Mouse (Mus musculus): Measurements from ENCODE around the gene Stat2. TPM values are rescaled to one million over a fixed set of nuclear protein-coding genes. Genes with fewer than 3 reads are reported as not detected.

Stat2 gene
- polyA plus RNA-seq, 1 experiment from 2014 or later = 13.0 TPM

DNA sequence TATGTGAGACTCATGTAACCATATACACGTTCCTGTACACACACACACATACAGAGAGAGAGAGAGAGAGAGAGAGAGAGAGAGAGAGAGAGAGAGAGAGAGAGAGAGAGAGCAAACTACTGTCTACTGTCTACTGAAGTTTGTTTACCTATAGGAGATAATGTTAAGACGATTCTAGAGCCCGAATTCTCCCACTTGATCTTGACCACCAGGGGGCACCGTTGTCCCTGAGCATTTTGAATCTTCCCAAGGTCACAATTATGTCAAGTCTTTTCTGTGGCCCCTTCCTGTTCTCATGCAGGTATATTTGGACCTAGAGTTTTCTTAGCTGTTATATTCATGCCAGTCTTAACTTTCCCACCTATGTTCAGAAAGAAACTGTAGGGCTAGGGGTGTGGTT is 65.2 kb downstream of the Stat2 start:
- Histone ChIP-seq H3K9me3 (ENCODE audit: control insufficient read depth, low read depth, low read length) (no peaks in the 10 kb centered on the region), H3K9ac (replicated peaks; ENCODE audit: low read depth, low read length) (no peak overlapping the region), H3K36me3 (ENCODE audit: control insufficient read depth, insufficient read depth, low read length) (no peaks in the 10 kb centered on the region), H3K4me1 (ENCODE audit: control insufficient read depth, insufficient read depth, low read length) (peaks cover 14% of the 10 kb centered on the region), H3K27me3 (ENCODE audit: control insufficient read depth, insufficient read depth, low read length) (no peaks in the 10 kb centered on the region), H3K4me2 (replicated peaks; ENCODE audit: low read depth, low read length) (no peak overlapping the region), H3K4me3 (ENCODE audit: low read depth, low read length) (no peak overlapping the region), H3K27ac (ENCODE audit: low read length) (no peak overlapping the region)
- ATAC-seq (ENCODE audit: insufficient number of reproducible peaks, insufficient read depth, low FRiP score, low read depth) = no peak
- WGBS = under 1% methylated on average over 4 of the region's 4 CpGs

- Histone ChIP-seq H3K9ac (replicated peaks; ENCODE audit: low read depth, low read length) (no peak overlapping the region), H3K4me1 (ENCODE audit: control insufficient read depth, insufficient read depth, low read length) (peaks cover 14% of the 10 kb centered on the region), H3K4me3 (ENCODE audit: low read depth, low read length) (no peak overlapping the region), H3K27me3 (ENCODE audit: control insufficient read depth, insufficient read depth, low read length) (no peaks in the 10 kb centered on the region), H3K36me3 (ENCODE audit: control insufficient read depth, insufficient read depth, low read length) (no peaks in the 10 kb centered on the region), H3K4me2 (replicated peaks; ENCODE audit: low read depth, low read length) (no peak overlapping the region), H3K27ac (ENCODE audit: low read length) (no peak overlapping the region), H3K9me3 (ENCODE audit: control insufficient read depth, low read depth, low read length) (no peaks in the 10 kb centered on the region)
- 94% methylated on average over 3 of the region's 3 CpGs for WGBS
- ATAC-seq (ENCODE audit: insufficient number of reproducible peaks, insufficient read depth, low FRiP score, low read depth) = no peak
Observed at GRCm38 (mm10) chr10:128336195-128336594, 65.8 kb downstream of the Stat2 start.

DNA sequence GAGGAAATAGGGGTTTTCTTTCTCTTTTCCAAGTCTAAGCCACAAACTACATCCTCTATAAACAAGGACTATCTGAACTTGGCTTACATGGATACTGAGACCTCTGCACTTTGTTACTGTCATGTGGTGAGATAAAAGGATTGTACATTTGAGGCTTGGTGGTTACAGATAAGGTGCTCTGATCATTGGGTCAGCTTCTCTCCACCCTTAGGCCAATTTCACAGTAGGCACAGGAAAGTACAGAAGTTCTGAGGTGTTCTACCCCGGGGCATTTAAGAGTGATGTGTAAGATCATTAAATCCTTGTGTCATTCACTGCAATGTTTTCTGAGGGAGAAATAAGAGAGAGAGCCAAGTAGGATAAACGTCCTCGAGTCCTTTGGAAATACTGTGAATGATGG is 66.2 kb downstream of the Stat2 start:
- Histone ChIP-seq H3K4me3 (ENCODE audit: low read depth, low read length) (peak overlapping the region; percentile 78; the same call in 1 of the 2 replicates), H3K27me3 (ENCODE audit: control insufficient read depth, insufficient read depth, low read length) (no peaks in the 10 kb centered on the region), H3K9ac (replicated peaks; ENCODE audit: low read depth, low read length) (no peak overlapping the region), H3K4me1 (ENCODE audit: control insufficient read depth, insufficient read depth, low read length) (peaks cover 14% of the 10 kb centered on the region), H3K36me3 (ENCODE audit: control insufficient read depth, insufficient read depth, low read length) (no peaks in the 10 kb centered on the region), H3K9me3 (ENCODE audit: control insufficient read depth, low read depth, low read length) (no peaks in the 10 kb centered on the region), H3K27ac (ENCODE audit: low read length) (peak overlapping the region; percentile 94; the same call in 1 of the 2 replicates), H3K4me2 (replicated peaks; ENCODE audit: low read depth, low read length) (peak overlapping the region; percentile 62)
- WGBS = 85% methylated on average over 3 of the region's 3 CpGs
- no peak for ATAC-seq (ENCODE audit: insufficient number of reproducible peaks, insufficient read depth, low FRiP score, low read depth)

- H3K4me1 ChIP-seq (ENCODE audit: control insufficient read depth, insufficient read depth, low read length) = peaks cover 14% of the 10 kb centered on the region
- under 1% methylated on average over 61 of the region's 61 CpGs for WGBS
- H3K4me3 ChIP-seq (ENCODE audit: low read depth, low read length) = peak within 1 kb of the TSS; percentile 78
- peak; percentile 99 for ATAC-seq (ENCODE audit: insufficient number of reproducible peaks, insufficient read depth, low FRiP score, low read depth)
- peak within 1 kb of the TSS; percentile 94 for H3K27ac ChIP-seq (ENCODE audit: low read length)
- H3K9me3 ChIP-seq (ENCODE audit: control insufficient read depth, low read depth, low read length) = no peaks in the 10 kb centered on the region
- peak within 1 kb of the TSS; percentile 80 for H3K9ac ChIP-seq (replicated peaks; ENCODE audit: low read depth, low read length)
- H3K36me3 ChIP-seq (ENCODE audit: control insufficient read depth, insufficient read depth, low read length) = no peaks in the 10 kb centered on the region
- peak within 1 kb of the TSS; percentile 62 for H3K4me2 ChIP-seq (replicated peaks; ENCODE audit: low read depth, low read length)
- H3K27me3 ChIP-seq (ENCODE audit: control insufficient read depth, insufficient read depth, low read length) = no peaks in the 10 kb centered on the region
Observed at GRCm38 (mm10) chr10:128337306-128338181, 67.2 kb downstream of the Stat2 start, which contains the start of gene Cs. Cs (plus strand) TSS chr10:128337734.

GRCm38 (mm10) chr10:128338415-128338814 is 68.1 kb downstream of the Stat2 start:
- ATAC-seq (ENCODE audit: insufficient number of reproducible peaks, insufficient read depth, low FRiP score, low read depth) = no peak
- H3K4me3 ChIP-seq (ENCODE audit: low read depth, low read length) = peak overlapping the region; percentile 78
- no peaks in the 10 kb centered on the region for H3K9me3 ChIP-seq (ENCODE audit: control insufficient read depth, low read depth, low read length)
- peak overlapping the region; percentile 94; the same call in 1 of the 2 replicates for H3K27ac ChIP-seq (ENCODE audit: low read length)
- H3K4me2 ChIP-seq (replicated peaks; ENCODE audit: low read depth, low read length) = peak overlapping the region; percentile 57
- no peaks in the 10 kb centered on the region for H3K36me3 ChIP-seq (ENCODE audit: control insufficient read depth, insufficient read depth, low read length)
- H3K9ac ChIP-seq (replicated peaks; ENCODE audit: low read depth, low read length) = peak overlapping the region; percentile 80
- H3K27me3 ChIP-seq (ENCODE audit: control insufficient read depth, insufficient read depth, low read length) = no peaks in the 10 kb centered on the region
- peaks cover 14% of the 10 kb centered on the region for H3K4me1 ChIP-seq (ENCODE audit: control insufficient read depth, insufficient read depth, low read length)
- WGBS = 20% methylated on average over 5 of the region's 5 CpGs

DNA sequence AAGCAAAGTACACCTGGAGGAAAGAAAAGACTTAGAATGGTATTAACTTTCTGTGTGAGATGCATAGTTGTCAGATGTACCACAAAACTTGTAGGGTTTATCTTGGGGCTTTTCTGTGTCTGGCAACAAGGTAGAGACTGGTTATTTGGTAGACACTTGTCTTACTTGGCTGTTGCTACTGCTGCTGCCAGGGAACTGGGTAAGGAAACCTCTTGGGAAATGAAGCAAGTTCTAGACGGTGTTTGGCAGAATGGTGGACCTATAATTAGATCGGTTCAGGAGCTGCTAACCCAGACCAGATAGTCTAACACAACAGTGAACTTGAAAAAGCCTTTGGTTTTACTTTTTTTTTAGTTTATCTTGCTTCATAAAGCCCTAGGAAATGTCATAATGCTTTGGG is 68.6 kb downstream of the Stat2 start:
- Histone ChIP-seq H3K27ac (ENCODE audit: low read length) (no peak overlapping the region), H3K9ac (replicated peaks; ENCODE audit: low read depth, low read length) (no peak overlapping the region), H3K4me3 (ENCODE audit: low read depth, low read length) (peak overlapping the region; percentile 78; the same call in 1 of the 2 replicates), H3K4me2 (replicated peaks; ENCODE audit: low read depth, low read length) (peak overlapping the region; percentile 57), H3K4me1 (ENCODE audit: control insufficient read depth, insufficient read depth, low read length) (peaks cover 14% of the 10 kb centered on the region), H3K9me3 (ENCODE audit: control insufficient read depth, low read depth, low read length) (no peaks in the 10 kb centered on the region), H3K36me3 (ENCODE audit: control insufficient read depth, insufficient read depth, low read length) (no peaks in the 10 kb centered on the region), H3K27me3 (ENCODE audit: control insufficient read depth, insufficient read depth, low read length) (no peaks in the 10 kb centered on the region)
- WGBS = 82% methylated on average over 2 of the region's 2 CpGs
- no peak for ATAC-seq (ENCODE audit: insufficient number of reproducible peaks, insufficient read depth, low FRiP score, low read depth)

DNA sequence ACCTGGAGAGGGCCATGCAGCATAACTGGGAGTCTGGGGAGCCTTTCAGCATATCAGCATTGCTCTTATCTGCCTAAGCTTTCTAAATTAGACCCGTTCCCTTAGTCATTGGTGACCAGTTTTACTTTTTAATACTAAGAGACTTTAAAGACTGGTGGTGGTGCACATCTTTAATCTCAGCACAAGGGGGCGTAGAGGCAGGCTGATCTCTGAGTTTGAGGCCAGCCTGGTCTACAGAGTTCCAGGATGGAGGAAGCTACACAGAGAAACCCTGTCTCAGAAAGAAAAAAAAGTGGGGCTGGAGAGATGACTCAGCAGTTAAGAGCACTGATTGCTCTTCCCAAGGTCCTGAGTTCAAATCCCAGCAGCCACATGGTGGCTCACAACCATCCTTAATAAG is 69.9 kb downstream of the Stat2 start:
- peaks cover 23% of the 10 kb centered on the region for H3K4me1 ChIP-seq (ENCODE audit: control insufficient read depth, insufficient read depth, low read length)
- no peaks in the 10 kb centered on the region for H3K36me3 ChIP-seq (ENCODE audit: control insufficient read depth, insufficient read depth, low read length)
- H3K9ac ChIP-seq (replicated peaks; ENCODE audit: low read depth, low read length) = no peak overlapping the region
- no peak for ATAC-seq (ENCODE audit: insufficient number of reproducible peaks, insufficient read depth, low FRiP score, low read depth)
- H3K4me2 ChIP-seq (replicated peaks; ENCODE audit: low read depth, low read length) = no peak overlapping the region
- 80% methylated on average over 2 of the region's 2 CpGs for WGBS
- no peaks in the 10 kb centered on the region for H3K27me3 ChIP-seq (ENCODE audit: control insufficient read depth, insufficient read depth, low read length)
- H3K9me3 ChIP-seq (ENCODE audit: control insufficient read depth, low read depth, low read length) = no peaks in the 10 kb centered on the region
- no peak overlapping the region for H3K27ac ChIP-seq (ENCODE audit: low read length)
- no peak overlapping the region for H3K4me3 ChIP-seq (ENCODE audit: low read depth, low read length)
